Mouse (Mus musculus) heart, postnatal 0 days (tissue): ENCODE measurements around the gene Shank3.

ENCODE experiments used
- CTCF ChIP-seq: IDR thresholded peaks from 2 replicates; pipeline ENCODE4 v1.5.1; 2016; ENCODE audit warnings: antibody characterized with exemption, control low read depth, low read depth
- EP300 ChIP-seq: IDR thresholded peaks from 2 replicates; pipeline ENCODE4 v1.6.1; 2016; ENCODE audit warnings: antibody characterized with exemption, low read depth

- TF ChIP-seq CTCF (no peak), EP300 (no peak)
These were observed 45.5 kb upstream of the Shank3 start, which contains the start of gene Mapk8ip2 for GRCm38 (mm10) chr15:89453865-89454478.
